Mouse (Mus musculus): ENCODE data around the gene Inpp4b.

Gene Inpp4b

GRCm38 (mm10) chr8:81578951-81579350 lies 236.6 kb downstream of the Inpp4b start:
- no peak for DNase-seq (ENCODE audit: low spot score in 2 of 2)

- DNase-seq (ENCODE audit: low spot score in 2 of 2): no peak
These were observed 239.6 kb downstream of the Inpp4b start for GRCm38 (mm10) chr8:81581817-81582437.

GRCm38 (mm10) chr8:81582906-81583305 lies 240.6 kb downstream of the Inpp4b start:
- no peak for DNase-seq (ENCODE audit: low spot score in 2 of 2)

GRCm38 (mm10) chr8:81586783-81587182 lies 244.4 kb downstream of the Inpp4b start:
- peak; percentile 22 to 32 for DNase-seq (ENCODE audit: low spot score in 2 of 2)

- DNase-seq (ENCODE audit: low spot score in 2 of 2): no peak
These were observed 251.9 kb downstream of the Inpp4b start for GRCm38 (mm10) chr8:81594134-81594714.

- DNase-seq (ENCODE audit: low spot score in 2 of 2): no peak
These were observed 256.9 kb downstream of the Inpp4b start for GRCm38 (mm10) chr8:81599209-81599608.

- no peak for DNase-seq (ENCODE audit: low spot score in 2 of 2)
These were observed 258.8 kb downstream of the Inpp4b start for GRCm38 (mm10) chr8:81601136-81601535.

GRCm38 (mm10) chr8:81608082-81608481 lies 265.7 kb downstream of the Inpp4b start:
- DNase-seq (ENCODE audit: low spot score in 2 of 2): no peak

GRCm38 (mm10) chr8:81609064-81609463 lies 266.7 kb downstream of the Inpp4b start:
- DNase-seq (ENCODE audit: low spot score in 2 of 2): no peak

- no peak for DNase-seq (ENCODE audit: low spot score in 2 of 2)
These were observed 270.3 kb downstream of the Inpp4b start for GRCm38 (mm10) chr8:81612611-81613010.

- DNase-seq (ENCODE audit: low spot score in 2 of 2): no peak
These were observed 271.8 kb downstream of the Inpp4b start for GRCm38 (mm10) chr8:81614135-81614534.

- peak; percentile 2 to 3 for DNase-seq (ENCODE audit: low spot score in 2 of 2)
These were observed 272.2 kb downstream of the Inpp4b start for GRCm38 (mm10) chr8:81614605-81615004.

GRCm38 (mm10) chr8:81615552-81615951 lies 273.2 kb downstream of the Inpp4b start:
- no peak for DNase-seq (ENCODE audit: low spot score in 2 of 2)

- DNase-seq (ENCODE audit: low spot score in 2 of 2): no peak
These were observed 276.6 kb downstream of the Inpp4b start for GRCm38 (mm10) chr8:81618918-81619317.

- DNase-seq (ENCODE audit: low spot score in 2 of 2): no peak
These were observed 292.7 kb downstream of the Inpp4b start for GRCm38 (mm10) chr8:81635015-81635414.

- DNase-seq (ENCODE audit: low spot score in 2 of 2): peak; percentile 63 to 64
These were observed 293.7 kb downstream of the Inpp4b start for GRCm38 (mm10) chr8:81635912-81636583.

- DNase-seq (ENCODE audit: low spot score in 2 of 2): no peak
These were observed 296.1 kb downstream of the Inpp4b start for GRCm38 (mm10) chr8:81638478-81638877.

- DNase-seq (ENCODE audit: low spot score in 2 of 2): no peak
These were observed 297.5 kb downstream of the Inpp4b start for GRCm38 (mm10) chr8:81639820-81640219.

GRCm38 (mm10) chr8:81643030-81643429 lies 300.7 kb downstream of the Inpp4b start:
- DNase-seq (ENCODE audit: low spot score in 2 of 2): no peak

GRCm38 (mm10) chr8:81692167-81692566 lies 349.8 kb downstream of the Inpp4b start:
- no peak for DNase-seq (ENCODE audit: low spot score in 2 of 2)

GRCm38 (mm10) chr8:81694893-81695292 lies 352.5 kb downstream of the Inpp4b start:
- DNase-seq (ENCODE audit: low spot score in 2 of 2): no peak

GRCm38 (mm10) chr8:81702038-81702437 lies 359.7 kb downstream of the Inpp4b start:
- peak; percentile 23 to 29 for DNase-seq (ENCODE audit: low spot score in 2 of 2)
